Mouse (Mus musculus) colon, adult 2 months (tissue): ENCODE measurements around the gene Mlxipl. TPM values are rescaled to one million over a fixed set of nuclear protein-coding genes. Genes with fewer than 3 reads are reported as not detected.

Source experiments
- polyA plus RNA-seq: library from polyadenylated mRNA; depleted of rRNA; stranded (reverse); fragments of >200 nt; gene quantifications from 2 replicates; pipeline ENCODE4 v1.2.3, GENCODE M21; 2012; rRNA removed

Mlxipl gene
- polyA plus RNA-seq: 43.4 and 51.1 TPM in 2 replicates

DNA sequence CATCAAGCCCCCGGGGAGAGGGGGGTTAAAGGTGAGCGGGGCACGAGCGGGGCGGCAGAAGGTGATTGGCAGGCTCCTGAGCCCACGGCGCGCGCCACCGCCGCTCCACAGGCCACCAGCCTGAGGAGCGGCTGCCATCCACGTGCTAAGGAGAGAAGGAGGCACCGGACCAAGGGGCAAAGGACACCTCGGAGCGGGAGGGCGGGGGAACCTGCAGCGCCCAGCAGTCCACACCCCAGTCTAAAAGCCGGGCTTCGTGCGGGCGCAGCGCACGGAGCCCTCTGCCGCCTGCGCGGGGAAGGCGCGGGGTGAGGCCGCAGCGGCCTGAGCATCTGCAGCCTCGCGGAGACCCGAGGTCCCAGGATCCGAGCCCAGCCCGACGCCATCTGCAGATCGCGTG lies at the start of gene Mlxipl:
Gene Mlxipl (plus strand): TSS at position 238 of the 400 bp plus-strand sequence.

DNA sequence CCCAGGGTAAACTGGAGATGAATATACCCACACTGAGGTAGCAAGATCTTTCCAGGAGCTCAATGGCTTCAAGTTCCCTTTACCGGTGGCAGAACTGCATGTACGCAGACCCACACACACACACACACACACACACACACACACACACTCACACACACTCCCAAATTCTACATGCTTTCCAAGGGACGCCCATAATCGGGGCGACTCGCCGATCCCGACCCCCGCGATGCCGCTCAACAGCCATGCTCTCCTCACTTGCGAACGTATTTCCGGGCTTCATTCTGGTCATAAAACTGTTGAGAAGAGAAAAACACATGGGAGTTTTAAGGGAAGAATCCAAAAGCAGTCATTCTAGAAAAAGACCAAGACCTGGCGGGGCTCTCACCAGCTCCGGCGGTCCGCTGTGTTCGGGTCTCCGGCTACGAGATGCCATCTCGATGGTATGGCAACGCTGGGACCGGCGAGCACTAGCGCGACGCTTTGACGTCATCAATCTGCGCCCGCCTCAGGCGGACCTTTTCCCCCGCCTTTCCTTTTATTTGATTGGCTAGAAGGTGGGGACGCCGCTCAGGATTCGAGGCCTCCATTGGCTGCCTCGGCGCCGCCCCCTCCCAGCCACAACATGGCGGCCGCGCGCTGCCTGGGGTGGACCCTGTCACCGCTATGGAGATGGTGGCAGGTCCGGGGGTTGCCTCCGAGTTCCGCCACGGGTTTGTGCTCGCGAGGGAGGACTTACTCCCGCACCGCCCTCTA lies 25.9 kb upstream of the Mlxipl start, which contains the start of gene Dnajc30:
Gene Dnajc30 (plus strand): TSS at position 574 of the 753 bp plus-strand sequence.

DNA sequence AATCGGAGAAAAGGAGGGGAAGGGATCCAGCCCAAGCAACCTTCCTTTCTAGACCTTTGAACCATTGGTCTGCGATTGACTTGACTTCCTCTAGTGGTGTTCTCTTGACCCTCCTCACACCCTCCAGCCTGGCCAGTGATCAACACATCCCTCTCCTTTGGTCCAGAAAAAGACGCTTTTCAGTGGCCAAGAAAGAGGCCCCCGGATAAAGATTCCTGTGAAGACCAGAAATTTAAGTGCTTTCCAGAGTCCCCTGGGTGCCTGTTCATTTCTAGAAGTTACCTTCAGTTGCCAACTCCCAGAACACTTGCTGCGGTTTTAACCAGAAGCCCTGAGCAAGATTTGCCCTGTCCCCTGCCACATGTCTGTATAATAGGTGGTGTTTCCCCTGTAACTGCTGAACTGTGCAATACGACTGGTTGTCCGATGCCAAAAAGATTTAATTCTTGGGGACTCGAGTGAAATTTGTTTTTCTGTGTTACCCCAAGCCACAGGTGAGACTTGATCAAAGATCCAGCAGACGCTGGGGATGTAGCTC lies 24.7 kb upstream of the Mlxipl start, which contains the start of gene Bud23:
Gene Bud23 (minus strand): TSS at position 51 of the 538 bp plus-strand sequence.

DNA sequence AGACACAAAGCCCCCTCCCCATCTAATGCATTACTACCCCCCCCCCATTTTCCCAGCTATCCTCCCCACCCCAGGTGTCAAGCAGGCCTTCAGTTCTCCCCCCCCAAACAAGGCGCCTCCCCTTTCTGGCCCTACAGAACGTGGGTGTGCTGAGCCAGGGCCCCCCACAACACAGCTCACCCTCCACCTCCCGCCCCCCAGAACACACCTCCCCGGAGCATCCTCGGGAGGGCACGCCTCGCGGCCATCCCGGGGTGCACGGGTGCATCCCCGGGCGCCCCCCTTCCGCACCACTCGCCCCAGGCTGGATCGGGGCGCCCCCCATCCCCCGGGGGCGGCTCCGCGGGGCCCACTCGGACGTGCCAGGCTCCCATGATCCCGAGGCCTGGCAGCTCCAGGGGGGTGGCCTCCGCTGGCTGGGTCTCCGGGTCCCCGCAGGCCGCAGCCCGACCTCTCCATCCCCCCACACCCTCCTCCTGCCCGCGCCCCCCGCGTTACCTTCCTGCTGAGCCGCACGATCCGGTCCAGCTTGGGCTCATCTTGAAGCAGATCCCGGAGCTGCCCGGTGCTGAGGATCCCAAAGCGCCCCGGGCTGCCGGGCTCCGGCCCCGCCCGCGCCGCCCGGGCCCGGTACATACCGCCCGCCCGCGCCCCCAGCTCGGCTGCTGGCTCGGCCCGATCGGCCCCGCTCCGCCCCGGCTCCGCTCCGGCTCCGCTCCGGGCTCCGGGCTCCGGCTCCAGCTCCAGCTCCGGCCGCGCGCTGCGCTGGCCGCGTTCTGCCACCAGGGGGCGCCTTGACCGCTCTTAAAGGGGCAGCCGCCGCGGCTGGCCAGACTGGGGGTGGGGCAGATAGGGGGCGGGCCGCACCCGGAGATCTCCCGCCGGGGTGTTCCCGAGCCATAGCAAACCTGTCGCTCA lies 11.9 kb upstream of the Mlxipl start, which contains the start of gene Vps37d:
Gene Vps37d (minus strand): TSS at position 703 of the 918 bp plus-strand sequence.

DNA sequence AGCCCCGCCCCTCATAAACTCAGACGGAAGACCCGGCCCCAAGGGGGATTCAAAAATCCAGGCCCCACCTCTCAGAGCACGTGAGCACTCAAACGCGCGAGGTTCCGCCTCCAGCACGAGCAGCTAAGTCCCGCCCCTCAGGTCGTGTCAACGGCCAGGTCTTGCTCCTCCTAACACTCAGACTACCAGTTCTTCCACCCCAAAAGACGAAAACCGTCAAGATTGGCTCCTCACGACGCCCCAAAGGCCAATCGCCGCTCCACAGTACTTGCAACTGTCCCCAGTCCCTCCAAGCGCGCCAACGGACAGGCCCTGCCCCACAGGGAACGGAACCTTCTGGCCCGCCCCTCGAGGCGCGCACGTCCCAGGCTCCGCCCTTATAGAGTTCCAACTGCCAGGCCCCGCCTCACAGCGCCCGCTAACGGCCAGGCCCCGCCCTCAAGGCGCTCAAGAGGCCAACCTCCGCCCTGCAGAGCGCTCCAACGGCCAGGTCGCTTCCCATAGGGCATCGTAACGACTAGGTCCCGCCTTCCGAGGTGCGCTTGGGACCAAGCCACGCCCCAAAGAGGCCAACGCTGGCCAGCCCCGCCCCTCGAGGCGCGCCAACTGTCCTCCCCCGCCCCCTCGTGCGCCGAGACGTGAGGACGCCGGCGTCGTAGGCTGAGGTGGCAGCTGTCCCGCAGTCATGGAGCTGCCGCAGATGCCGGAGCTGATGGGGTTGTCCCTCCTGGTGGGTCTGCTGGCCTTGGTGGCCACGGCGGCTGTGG lies 59.5 kb downstream of the Mlxipl start, which contains the start of gene Tbl2:
Gene Tbl2 (plus strand): TSS at position 605 of the 767 bp plus-strand sequence.

DNA sequence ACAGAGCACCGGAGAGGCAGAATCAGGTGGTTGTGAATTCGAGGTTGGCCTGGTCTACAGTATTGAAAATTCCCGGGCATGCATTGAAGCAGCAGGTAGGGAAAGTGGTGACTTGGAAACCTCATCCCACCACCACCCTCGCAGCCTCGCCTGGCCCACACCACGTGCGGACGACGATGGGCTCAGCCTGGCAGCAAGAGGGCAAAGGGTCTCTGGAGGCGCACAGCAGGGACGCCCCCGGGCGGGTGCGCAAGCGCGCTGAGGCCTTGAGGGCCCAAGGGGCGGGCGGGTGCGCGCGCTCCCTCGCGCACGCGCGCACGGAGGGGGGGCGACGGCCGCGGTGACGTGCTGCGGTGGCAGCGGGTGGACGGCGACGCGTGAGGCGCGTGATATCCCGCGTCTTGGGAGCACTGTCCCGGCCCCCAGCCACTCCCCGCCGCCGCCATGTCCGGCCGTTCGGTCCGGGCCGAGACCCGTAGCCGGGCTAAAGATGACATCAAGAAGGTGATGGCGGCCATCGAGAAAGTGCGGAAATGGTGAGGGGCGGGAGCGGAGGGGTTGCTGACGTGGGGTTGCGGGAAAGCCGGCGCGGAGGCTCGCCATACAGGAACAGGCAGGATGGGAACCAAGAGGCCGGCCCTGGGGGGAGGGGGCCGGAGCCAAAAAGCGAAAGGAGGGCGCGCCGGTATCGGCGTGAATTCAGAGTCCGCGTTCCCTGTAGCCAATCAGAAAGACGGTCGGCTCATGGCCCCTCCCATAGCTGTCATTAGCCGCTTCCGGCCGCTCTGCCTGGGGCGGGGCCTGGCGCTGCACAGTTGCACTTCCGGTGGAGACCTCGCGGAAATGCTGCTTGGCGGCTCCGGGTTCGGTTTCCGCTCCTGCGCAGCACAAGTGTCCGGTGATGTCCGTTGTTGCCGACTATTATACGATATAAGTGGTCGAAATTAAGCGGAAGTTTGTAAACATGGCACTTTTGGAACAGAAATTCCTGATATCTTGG lies 78.7 kb downstream of the Mlxipl start, which contains the start of gene Bcl7b:
Gene Bcl7b (plus strand): TSS at position 221 of the 1,000 bp plus-strand sequence.

DNA sequence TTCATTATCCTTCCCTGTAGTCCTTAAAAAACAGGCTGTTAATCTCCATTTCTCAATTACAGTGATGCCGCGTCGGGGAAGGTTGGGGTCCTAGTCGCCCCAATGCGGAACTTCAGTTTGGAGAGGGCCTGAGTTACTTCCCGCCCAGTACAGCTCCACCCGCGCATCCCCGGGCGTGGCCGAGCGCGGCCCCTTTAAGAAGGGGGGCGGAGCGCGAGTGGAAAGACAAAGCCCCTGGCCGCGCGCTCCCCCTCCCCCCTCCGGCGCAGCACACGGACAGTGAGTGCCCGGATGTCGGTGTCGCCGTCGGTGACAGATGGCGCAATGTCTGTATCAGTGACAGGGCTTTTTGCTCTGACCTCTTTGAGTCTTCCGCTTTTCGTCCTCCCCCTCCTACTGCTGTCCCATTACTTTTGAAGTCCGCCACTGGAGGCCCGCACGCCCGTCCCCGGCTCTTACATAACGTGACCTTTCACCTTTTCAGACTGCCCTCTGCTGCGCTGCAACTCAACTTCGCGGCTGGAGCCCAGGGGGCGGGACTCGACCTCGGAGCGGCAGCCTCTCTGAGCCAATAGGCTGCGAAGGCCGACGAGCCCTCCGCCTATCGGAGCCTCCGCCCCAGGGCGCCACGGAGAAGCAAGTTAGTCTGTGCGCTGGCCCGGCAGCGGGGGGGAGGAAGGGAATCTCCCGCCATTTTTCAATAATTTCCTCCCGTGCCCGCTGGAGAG lies 97.1 kb downstream of the Mlxipl start, which contains the start of gene Baz1b:
Gene Baz1b (plus strand): TSS at position 644 of the 728 bp plus-strand sequence.

Other genes with a start within 250 kb of the Mlxipl start
- gene Tmem270, start 183.2 kb upstream of the Mlxipl start, polyA plus RNA-seq: not detected in 2 replicates
- gene Cldn13, start 174.4 kb upstream of the Mlxipl start, polyA plus RNA-seq: 0.17 TPM in 1 of 2 replicates, not detected in the other
- gene Mettl27, start 157.5 kb upstream of the Mlxipl start, polyA plus RNA-seq: 14.2 and 20.2 TPM in 2 replicates
- 171 and 209 TPM in 2 replicates for gene Cldn4, start 143.0 kb upstream of the Mlxipl start, polyA plus RNA-seq
- gene Cldn3, start 103.7 kb upstream of the Mlxipl start, polyA plus RNA-seq: 2,205 and 2,501 TPM in 2 replicates
- gene Abhd11, start 80.7 kb upstream of the Mlxipl start, polyA plus RNA-seq: 132 and 144 TPM in 2 replicates
- gene Stx1a, start 66.4 kb upstream of the Mlxipl start, polyA plus RNA-seq: 8.4 and 9.9 TPM in 2 replicates
- 46.0 and 58.3 TPM in 2 replicates for gene Dnajc30, start 25.7 kb upstream of the Mlxipl start, polyA plus RNA-seq
- 54.6 and 73.2 TPM in 2 replicates for gene Bud23, start 24.9 kb upstream of the Mlxipl start, polyA plus RNA-seq
- gene Vps37d, start 11.6 kb upstream of the Mlxipl start, polyA plus RNA-seq: 3.1 and 4.0 TPM in 2 replicates
- 8.5 and 11.8 TPM in 2 replicates for gene Tbl2, start 59.8 kb downstream of the Mlxipl start, polyA plus RNA-seq
- 27.8 and 32.4 TPM in 2 replicates for gene Bcl7b, start 78.4 kb downstream of the Mlxipl start, polyA plus RNA-seq
- gene Baz1b, start 97.4 kb downstream of the Mlxipl start, polyA plus RNA-seq: 16.3 and 18.2 TPM in 2 replicates
- gene Fzd9, start 161.3 kb downstream of the Mlxipl start, polyA plus RNA-seq: 8.6 and 14.8 TPM in 2 replicates